Mouse (Mus musculus) lung, postnatal 0 days (tissue): ENCODE data around the gene Bag1.

Source experiments
- CTCF ChIP-seq: IDR thresholded peaks from 2 replicates; pipeline ENCODE4 v1.5.1; 2016; ENCODE audit warnings: antibody characterized with exemption, mild to moderate bottlenecking
- EP300 ChIP-seq: IDR thresholded peaks from 2 replicates; pipeline ENCODE4 v1.6.1; 2016; ENCODE audit warnings: antibody characterized with exemption, mild to moderate bottlenecking, control low read depth

DNA sequence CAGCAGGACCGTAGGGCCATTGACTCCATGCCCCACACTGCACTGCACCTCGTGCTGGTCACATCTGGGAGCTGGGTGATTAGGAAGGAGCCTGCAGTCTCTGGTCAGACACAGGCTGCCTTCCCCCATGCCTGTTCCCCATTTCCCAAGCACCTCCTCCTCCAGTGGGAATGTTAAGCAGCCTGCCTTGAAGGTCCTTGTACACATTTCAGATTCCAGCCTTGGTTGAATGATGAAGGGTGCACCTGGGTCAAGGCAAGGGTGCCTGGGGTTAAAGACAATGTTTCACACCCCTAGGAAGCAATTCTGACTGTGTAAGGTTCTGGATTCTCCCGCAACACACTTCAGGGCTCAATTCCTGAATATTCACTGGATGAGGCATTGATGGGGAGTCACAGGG lies 26.8 kb downstream of the Bag1 start:
- TF ChIP-seq CTCF = no peak
- TF ChIP-seq EP300 = peak; percentile 30; the same call in 1 of the 2 replicates
